Mouse (Mus musculus) erythroblast, embryonic 14.5 days (primary cell): ENCODE results near the gene Cerkl.

Source experiments
- GATA1 ChIP-seq: IDR thresholded peaks from 2 replicates; pipeline ENCODE4 v1.6.1; 2012; ENCODE audit warnings: low read length, inconsistent platforms, mixed read lengths
- TAL1 ChIP-seq: IDR thresholded peaks from 3 replicates; pipeline ENCODE4 v1.6.1; 2012; ENCODE audit warnings: low read length, inconsistent platforms, mixed read lengths

- no peak for TF ChIP-seq TAL1
- TF ChIP-seq GATA1: no peak
Measured at GRCm38 (mm10) chr2:79371326-79372153, 85.0 kb downstream of the Cerkl start.
